Mouse (Mus musculus) R1 (cell line): ENCODE data around the gene Shroom3.

Source experiments
- DNase-seq: peaks from one replicate; pipeline ENCODE4 v3.0.0-alpha.2; 2018; ENCODE audit warnings: low read depth, low spot score

The Shroom3 gene

DNA sequence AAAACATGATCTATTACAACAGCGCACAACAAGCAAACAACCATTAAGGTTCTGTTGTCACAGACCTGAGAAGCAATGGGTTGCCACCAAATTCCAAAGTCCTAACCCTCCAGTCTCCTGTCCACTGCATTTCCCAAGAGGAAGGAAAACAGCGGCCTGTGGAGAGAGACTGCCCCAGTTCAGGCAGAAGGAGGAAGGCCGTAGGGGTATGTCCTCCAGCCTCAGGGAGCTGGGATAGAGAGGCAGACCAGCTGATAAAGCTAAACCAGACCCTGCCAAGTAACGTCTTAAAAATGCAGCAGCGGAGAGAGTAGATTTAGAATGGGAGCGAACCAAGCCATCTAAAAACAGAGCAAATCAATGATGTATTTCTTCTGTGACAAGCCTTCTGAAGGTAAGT lies 316.8 kb downstream of the Shroom3 start:
- no peak for DNase-seq

DNA sequence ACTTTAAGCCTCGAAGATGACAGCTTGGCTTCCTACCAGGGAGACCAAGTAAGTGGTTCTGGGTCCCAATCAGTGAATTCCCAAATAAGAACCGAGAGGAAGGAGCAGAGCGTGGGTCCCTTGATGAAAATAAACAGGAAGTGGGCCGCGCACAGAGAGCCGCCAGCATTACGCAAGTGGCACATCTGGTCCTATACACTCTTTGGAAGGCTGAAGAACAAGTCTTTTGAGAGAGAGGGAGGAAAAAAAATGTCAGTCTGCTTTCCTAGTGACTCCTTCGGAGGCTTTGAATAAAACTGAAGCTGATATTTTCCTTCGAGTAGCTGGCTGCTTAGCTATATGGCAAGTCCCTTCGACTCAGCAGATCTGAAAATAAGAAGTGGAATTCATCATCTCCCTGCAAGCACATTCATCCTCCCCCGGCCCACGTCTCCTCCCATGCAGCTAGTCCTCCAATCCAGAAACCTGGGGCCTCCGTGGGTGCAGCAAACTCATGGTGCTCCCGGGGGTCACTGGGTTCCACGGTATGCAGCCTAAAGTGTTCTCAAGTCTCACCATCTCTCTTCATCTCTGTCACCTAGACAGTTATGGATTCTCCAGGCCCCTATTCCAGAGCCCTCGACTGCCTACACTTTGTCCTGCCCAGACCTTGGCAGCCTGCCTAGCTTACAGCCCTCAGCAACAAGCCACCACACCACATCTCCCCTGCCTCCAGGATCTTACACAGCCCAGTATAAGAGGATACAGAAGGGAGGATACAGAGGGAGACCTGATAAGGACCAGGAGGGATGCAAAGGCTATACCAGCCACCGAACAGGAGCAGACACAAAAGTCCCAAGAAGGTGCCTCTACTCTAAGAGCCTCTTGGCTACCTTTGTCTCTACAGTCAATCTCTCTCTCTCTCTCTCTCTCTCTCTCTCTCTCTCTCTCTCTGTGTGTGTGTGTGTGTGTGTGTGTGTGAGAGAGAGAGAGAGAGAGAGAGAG lies 317.8 kb downstream of the Shroom3 start:
- DNase-seq: no peak

DNA sequence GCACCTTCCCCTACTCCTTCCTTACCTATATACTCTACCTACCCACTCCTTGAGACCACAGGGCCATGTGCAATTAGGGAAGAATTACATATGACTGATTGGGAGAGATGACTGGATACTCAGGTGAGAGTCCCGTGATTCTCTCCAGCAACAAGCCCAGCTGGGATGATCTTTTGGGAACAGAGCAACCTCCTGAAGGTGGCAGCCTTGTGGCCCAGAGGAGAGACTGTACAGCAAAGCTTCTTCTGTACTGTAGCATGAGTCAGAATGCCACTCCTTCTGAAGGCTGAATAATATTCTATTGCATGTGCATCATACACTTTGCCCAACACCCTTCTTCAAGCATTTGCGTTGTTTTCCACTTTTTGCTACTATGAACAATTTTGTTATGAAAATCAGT lies 319.4 kb downstream of the Shroom3 start:
- no peak for DNase-seq

DNA sequence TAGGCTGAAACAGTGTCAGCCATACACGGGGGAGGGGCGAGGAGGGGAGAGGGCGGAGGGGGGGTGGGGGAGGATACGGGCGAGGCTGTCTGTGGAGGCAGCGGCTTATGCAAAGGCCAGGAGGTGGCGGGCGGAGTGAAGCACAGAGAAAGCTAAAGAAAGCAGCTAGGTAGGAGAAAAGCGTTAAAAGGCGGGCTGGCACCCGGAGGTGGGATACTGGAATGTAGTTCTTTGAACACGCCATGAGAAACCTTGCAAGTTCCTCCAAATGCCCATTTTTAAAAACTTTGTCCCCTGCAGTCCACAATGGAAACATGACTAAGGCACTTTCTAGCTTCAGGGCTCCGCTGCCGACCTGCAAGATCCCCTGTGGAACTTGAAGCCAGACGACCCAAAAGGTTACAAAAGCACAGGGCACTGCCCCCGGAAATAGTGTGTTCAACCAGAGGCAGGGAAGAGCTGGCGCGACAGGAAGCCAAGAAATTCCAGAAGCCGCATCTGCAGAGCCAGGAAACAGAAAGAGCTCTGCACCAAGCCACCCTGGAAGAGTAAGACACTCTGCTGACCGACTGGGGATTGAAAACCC lies 322.1 kb downstream of the Shroom3 start:
- DNase-seq: peak; percentile 94

DNA sequence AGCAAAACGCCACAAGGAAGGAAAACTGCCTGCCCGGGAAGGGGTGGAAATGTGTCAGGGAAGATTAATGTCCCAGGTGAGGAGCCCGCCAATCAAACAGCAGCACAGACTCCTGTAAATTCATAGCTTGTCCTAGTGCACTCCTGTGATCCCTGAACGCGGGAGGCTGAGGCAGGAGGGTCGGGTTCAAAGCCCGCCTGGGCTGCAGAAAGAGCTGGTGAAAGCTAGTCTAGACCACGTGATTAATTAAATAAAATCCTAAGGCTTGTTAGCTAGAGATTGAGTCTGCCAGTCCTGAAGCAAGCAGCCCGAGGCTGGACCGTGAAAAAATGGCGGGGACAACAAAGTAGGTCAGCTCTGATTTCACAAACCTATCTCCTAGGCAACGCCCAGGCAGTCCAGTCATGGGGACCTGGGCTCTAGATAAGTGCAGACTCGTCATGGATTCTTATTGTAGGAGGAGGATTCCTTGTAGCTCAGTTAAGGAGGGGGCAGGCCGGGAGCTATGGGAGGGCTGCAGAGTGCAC lies 322.6 kb downstream of the Shroom3 start:
- peak; percentile 79 for DNase-seq

DNA sequence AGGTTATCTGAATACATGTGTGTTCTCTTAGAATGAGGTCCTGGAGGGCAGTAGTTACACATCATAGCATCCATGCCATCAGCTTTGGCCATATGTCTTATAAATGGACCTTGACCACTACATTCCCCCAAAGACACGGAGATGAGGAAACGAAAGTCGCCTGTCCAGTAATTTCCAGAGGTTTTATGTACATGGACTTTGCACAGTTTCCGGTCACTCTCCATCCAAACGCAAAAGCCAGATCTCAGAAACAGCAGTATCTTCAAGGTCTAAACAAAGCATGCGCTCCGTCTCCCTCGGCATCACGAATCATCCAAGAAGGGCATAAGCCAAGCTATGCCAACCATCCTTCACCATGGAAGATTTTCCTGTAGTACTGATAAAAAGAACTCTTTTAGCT lies 325.0 kb downstream of the Shroom3 start:
- no peak for DNase-seq
